Mouse (Mus musculus) spleen, adult 12 weeks (tissue): ENCODE measurements around the gene Ptcd1.
"Not testable (repeated sequence)": the region's sequence is repeated elsewhere in the genome, so short reads cannot be mapped to it uniquely, and the experiment has no call there.

Experiments
- DNase-seq: peaks from one replicate; pipeline ENCODE4 v3.0.0; 2022; ENCODE audit warnings: low spot score

The Ptcd1 gene

GRCm38 (mm10) chr5:145166536-145167305 is at the start of gene Ptcd1, which contains the start of gene Cpsf4:
Gene Ptcd1 (minus strand): TSS chr5:145167108.
Gene Cpsf4 (plus strand): TSS chr5:145167213.
- DNase-seq: peak; percentile 97

- no peak for DNase-seq
Measured at GRCm38 (mm10) chr5:145214679-145215078, 47.8 kb upstream of the Ptcd1 start.

- DNase-seq: no peak
Measured at GRCm38 (mm10) chr5:145213505-145213904, 46.6 kb upstream of the Ptcd1 start.

GRCm38 (mm10) chr5:145212216-145212615 is 45.3 kb upstream of the Ptcd1 start:
- DNase-seq: no peak

GRCm38 (mm10) chr5:145211340-145211739 is 44.4 kb upstream of the Ptcd1 start:
- no peak for DNase-seq

GRCm38 (mm10) chr5:145208391-145208790 is 41.5 kb upstream of the Ptcd1 start:
- not testable (repeated sequence) for DNase-seq

- DNase-seq: no peak
Measured at GRCm38 (mm10) chr5:145207954-145208353, 41.0 kb upstream of the Ptcd1 start.

GRCm38 (mm10) chr5:145207385-145207784 is 40.5 kb upstream of the Ptcd1 start:
- DNase-seq: no peak

- no peak for DNase-seq
Measured at GRCm38 (mm10) chr5:145205041-145205440, 38.1 kb upstream of the Ptcd1 start.

- peak; percentile 93 for DNase-seq
Measured at GRCm38 (mm10) chr5:145203936-145204691, 37.2 kb upstream of the Ptcd1 start, which contains the start of gene Zkscan5. Gene Zkscan5 (plus strand): TSS chr5:145204562.

GRCm38 (mm10) chr5:145202446-145202845 is 35.5 kb upstream of the Ptcd1 start:
- no peak for DNase-seq

- peak; percentile 75 for DNase-seq
Measured at GRCm38 (mm10) chr5:145201321-145201991, 34.5 kb upstream of the Ptcd1 start, which contains the start of gene Zkscan14. Gene Zkscan14 (minus strand): TSS chr5:145201868.

- no peak for DNase-seq
Measured at GRCm38 (mm10) chr5:145200387-145200786, 33.5 kb upstream of the Ptcd1 start.

- no peak for DNase-seq
Measured at GRCm38 (mm10) chr5:145191962-145192361, 25.1 kb upstream of the Ptcd1 start, which contains the start of gene Atp5j2. Gene Atp5j2 (minus strand): TSS chr5:145192062.

- DNase-seq: peak; percentile 79
Measured at GRCm38 (mm10) chr5:145190875-145191798, 24.2 kb upstream of the Ptcd1 start.

GRCm38 (mm10) chr5:145190373-145190772 is 23.5 kb upstream of the Ptcd1 start:
- no peak for DNase-seq

GRCm38 (mm10) chr5:145189416-145189815 is 22.5 kb upstream of the Ptcd1 start:
- no peak for DNase-seq

- no peak for DNase-seq
Measured at GRCm38 (mm10) chr5:145185244-145185643, 18.3 kb upstream of the Ptcd1 start.

- DNase-seq: no peak
Measured at GRCm38 (mm10) chr5:145178461-145178980, 11.6 kb upstream of the Ptcd1 start.

- no peak for DNase-seq
Measured at GRCm38 (mm10) chr5:145167306-145167661, 376 bp upstream of the Ptcd1 start.

GRCm38 (mm10) chr5:145165184-145165583 is 1.7 kb downstream of the Ptcd1 start:
- DNase-seq: no peak
